Mouse (Mus musculus) intestine, embryonic 15.5 days (tissue): ENCODE measurements around the gene Brip1. TPM values are rescaled to one million over a fixed set of nuclear protein-coding genes. Genes with fewer than 3 reads are reported as not detected.

ENCODE experiments used
- ATAC-seq: fragments of 200-750 bp; cut with Nextera tagmentation; 2 replicates; pipeline ENCODE4 v1.8.0; 2017; ENCODE audit warnings: moderate TSS enrichment, moderate library complexity
- H3K27ac ChIP-seq: fragments of 300-500 bp; sonication (generic); 2 replicates; pipeline ENCODE4 v1.5.1; 2015; ENCODE audit warnings: mild to moderate bottlenecking, inconsistent platforms
- H3K27me3 ChIP-seq: fragments of 300-500 bp; sonication (generic); replicated peaks from 2 replicates; pipeline ENCODE4 v1.6.1; 2015; ENCODE audit warnings: inconsistent platforms
- H3K36me3 ChIP-seq: fragments of 300-500 bp; sonication (generic); 2 replicates; pipeline ENCODE4 v1.6.1; 2015; ENCODE audit warnings: inconsistent platforms
- H3K4me1 ChIP-seq: fragments of 300-500 bp; sonication (generic); replicated peaks from 2 replicates; pipeline ENCODE4 v1.6.1; 2015; ENCODE audit warnings: inconsistent platforms
- H3K4me2 ChIP-seq: fragments of 300-500 bp; sonication (generic); replicated peaks from 2 replicates; pipeline ENCODE4 v1.6.1; 2015; ENCODE audit warnings: mild to moderate bottlenecking, inconsistent platforms
- H3K4me3 ChIP-seq: fragments of 300-500 bp; sonication (generic); replicated peaks from 2 replicates; pipeline ENCODE4 v1.5.1; 2015; ENCODE audit warnings: inconsistent platforms
- H3K9ac ChIP-seq: fragments of 300-500 bp; sonication (generic); 2 replicates; pipeline ENCODE4 v1.6.1; 2015; ENCODE audit warnings: inconsistent platforms
- H3K9me3 ChIP-seq: fragments of 300-500 bp; sonication (generic); 2 replicates; pipeline ENCODE4 v1.6.1; 2016; ENCODE audit warnings: inconsistent platforms
- WGBS: fragments of 180-500 bp; shearing (Covaris S2); methylation state at CpG from one replicate; pipeline ENCODE4 v1.1.7; 2015; 5-methylcytosine and 5-hydroxymethylcytosine counted together
- polyA plus RNA-seq: library from polyadenylated mRNA; unstranded; fragments of >200 nt; fragmentation: Nextera tagmentation; extraction: Ambion mirVana; gene quantifications from 2 replicates; pipeline ENCODE4 v1.2.1, GENCODE M21; 2015

Brip1 gene
- polyA plus RNA-seq, 1 experiment from 2014 or later = 10.2 TPM

- 0 out of 2 replicates have a peak, but pooled peaks cover 2% of the 10 kb centered on the region for H3K27me3 ChIP-seq
- no peak overlapping the region for H3K9ac ChIP-seq
- no peak for ATAC-seq
- WGBS = 81% methylated on average over 4 of the region's 4 CpGs
- H3K9me3 ChIP-seq = no peaks in the 10 kb centered on the region
- no peaks in the 10 kb centered on the region for H3K4me1 ChIP-seq
- H3K27ac ChIP-seq = no peak overlapping the region
- H3K4me2 ChIP-seq = no peak overlapping the region
- H3K4me3 ChIP-seq = no peak overlapping the region
- no peaks in the 10 kb centered on the region for H3K36me3 ChIP-seq
Observed at GRCm38 (mm10) chr11:86010458-86010857, 190.5 kb downstream of the Brip1 start.

DNA sequence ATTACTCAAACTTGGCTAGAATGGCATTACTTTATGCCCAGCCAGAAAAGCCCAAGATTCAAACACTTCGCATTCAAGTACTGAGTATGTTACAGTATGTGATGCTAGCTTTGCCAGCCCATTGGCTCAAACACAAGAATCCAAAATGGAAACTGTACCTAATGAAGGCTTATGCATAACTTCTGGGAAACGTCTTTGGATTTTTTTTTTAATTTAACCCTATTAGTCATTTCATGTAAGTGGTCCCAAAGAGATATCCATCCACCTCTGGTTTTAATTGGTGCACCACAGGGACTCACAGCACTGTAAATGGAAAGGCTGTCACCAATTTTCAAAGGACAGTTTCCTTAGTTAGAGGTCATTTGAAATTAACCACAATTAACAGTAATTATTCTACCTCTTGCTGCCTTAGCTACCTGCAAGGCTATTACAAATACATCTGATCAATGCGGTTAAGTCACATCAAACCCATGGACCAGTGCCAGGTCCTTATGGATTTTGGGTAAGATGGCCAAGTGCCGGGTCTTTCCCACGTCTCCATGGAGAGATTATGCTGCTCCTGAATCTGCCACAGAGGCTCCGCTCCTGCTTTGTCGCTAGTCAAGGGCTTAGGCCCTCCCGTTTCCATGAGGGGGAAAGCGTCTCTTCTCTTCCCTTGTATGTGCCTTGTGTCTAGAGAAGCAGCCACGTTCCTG, 192.6 kb downstream of the Brip1 start:
- WGBS = 74% methylated on average over 10 of the region's 10 CpGs
- Histone ChIP-seq H3K36me3 (no peaks in the 10 kb centered on the region), H3K27me3 (0 out of 2 replicates have a peak, but pooled peaks cover 2% of the 10 kb centered on the region), H3K9me3 (no peaks in the 10 kb centered on the region), H3K9ac (no peak overlapping the region), H3K27ac (no peak overlapping the region), H3K4me1 (no peaks in the 10 kb centered on the region), H3K4me3 (no peak overlapping the region), H3K4me2 (no peak overlapping the region)
- no peak for ATAC-seq

Other genes starting within 250 kb of the Brip1 start
- 19.3 and 21.6 TPM in 2 replicates for gene Ints2, start 56.4 kb upstream of the Brip1 start, polyA plus RNA-seq
- gene Med13, start 156.4 kb upstream of the Brip1 start, polyA plus RNA-seq = 7.0 and 9.0 TPM in 2 replicates